Mouse (Mus musculus) spleen, postnatal 36 days (tissue): ENCODE results near the gene Txndc8.

ENCODE experiments used
- DNase-seq, 2 experiments: peaks; one replicate each; pipeline ENCODE4 v3.0.0; 2022; ENCODE audit warnings: low spot score in 2 of 2, mixed read lengths in 1 of 2

Txndc8 gene

GRCm38 (mm10) chr4:57956029-57956960, 52.6 kb downstream of the Txndc8 start, which contains the start of gene Txn1:
Gene Txn1 (minus strand): TSS chr4:57956411.
- DNase-seq = peak; percentile 94

DNA sequence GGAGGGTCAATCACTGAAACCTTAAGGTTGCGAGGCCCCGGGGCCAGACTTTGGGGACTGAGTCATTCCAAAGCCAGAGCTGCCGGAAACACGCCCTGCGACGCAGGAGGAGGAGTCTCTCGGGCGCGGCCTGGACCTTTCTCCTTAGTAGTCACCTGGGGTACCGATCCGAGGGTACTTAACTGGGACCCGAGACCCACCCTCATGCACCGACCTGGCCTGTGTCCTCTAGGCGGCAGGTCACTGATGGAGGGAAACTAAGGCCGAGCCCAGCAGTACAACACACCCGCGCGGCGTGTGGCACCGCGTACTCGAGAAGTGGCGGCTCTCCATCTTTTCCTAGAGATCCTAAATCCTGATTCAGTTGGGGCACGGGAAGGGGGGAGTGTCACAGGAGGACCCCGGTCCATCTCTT, 53.4 kb downstream of the Txndc8 start:
- peak; percentile 48 to 65 for DNase-seq

DNA sequence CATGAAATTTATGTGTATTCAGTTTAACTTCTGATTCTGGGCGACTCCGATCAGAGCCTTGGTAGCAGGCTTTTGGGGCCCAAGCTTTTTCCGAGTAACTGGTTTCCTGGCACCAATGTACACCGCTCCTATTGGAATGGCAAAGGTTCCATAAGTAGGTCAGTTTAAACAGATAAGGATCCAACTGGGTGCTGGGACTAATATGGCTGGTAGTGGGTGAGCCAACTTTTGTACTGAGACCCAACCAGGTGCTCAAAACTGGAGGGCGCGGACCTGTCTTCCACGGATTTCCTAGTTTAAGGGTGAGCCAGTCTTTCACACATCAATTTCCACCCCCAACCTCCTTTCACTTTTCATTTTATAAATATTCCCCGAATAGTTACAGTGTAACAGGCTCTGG, 53.9 kb downstream of the Txndc8 start:
- no peak for DNase-seq

DNA sequence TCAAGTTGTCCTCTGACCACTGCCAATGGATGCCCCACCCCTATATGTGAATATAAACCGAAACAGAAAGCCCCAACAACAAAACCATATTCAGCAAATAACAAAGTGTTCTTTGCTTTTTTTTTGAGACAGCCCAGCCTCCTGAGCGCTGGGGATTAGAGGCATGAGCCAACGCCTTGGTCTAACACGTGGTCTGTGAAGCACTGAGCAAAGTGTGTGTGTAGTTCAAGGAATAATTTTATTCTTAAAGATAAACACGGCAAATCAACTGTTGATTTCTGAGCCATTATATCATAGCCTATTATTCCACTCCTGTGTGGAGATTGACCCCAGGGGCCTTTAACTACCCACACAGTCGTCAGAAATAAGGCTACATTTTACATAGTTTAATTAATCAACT, 54.3 kb downstream of the Txndc8 start:
- no peak for DNase-seq

DNA sequence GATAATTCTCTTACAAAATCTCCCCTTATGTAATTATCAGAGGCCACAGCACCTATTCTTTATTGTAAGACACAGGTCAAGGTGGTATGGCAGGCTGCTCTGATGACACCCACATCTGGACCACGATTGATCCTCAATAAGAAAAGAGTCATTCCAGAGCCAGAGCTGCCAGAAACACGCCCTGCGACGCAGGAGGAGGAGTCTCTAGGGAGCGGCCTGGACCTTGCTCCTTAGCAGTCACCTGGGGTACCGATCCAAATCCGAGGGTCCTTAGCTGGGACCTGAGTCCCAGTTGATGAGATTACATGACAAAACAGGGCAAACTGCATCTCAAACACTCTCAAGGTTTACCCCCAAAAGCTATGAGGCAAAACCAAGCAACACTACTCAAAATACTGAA, 55.1 kb downstream of the Txndc8 start:
- no peak for DNase-seq

- DNase-seq = no peak
These were observed 56.0 kb downstream of the Txndc8 start for GRCm38 (mm10) chr4:57952891-57953290.

GRCm38 (mm10) chr4:57952416-57952815, 56.5 kb downstream of the Txndc8 start:
- no peak for DNase-seq

DNA sequence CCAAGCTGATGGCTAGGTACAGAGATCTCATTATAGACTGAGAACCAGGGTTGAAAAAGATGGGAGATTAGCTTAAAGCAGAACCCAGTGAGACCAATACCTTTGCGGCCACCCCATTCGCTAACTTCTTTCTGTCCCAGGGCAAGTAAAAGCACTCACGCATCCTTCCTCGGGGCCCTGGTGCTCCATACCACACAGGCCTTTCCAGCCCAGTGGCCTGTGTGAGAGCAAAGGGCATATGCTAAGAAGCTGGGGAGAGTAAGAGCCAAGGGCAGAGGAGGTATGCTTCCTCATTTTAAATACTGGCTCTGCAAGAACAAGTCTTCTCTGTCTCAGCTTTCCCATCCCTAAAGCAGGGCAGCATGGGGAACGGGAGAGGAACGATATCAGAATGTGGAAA, 59.1 kb downstream of the Txndc8 start:
- no peak for DNase-seq

DNA sequence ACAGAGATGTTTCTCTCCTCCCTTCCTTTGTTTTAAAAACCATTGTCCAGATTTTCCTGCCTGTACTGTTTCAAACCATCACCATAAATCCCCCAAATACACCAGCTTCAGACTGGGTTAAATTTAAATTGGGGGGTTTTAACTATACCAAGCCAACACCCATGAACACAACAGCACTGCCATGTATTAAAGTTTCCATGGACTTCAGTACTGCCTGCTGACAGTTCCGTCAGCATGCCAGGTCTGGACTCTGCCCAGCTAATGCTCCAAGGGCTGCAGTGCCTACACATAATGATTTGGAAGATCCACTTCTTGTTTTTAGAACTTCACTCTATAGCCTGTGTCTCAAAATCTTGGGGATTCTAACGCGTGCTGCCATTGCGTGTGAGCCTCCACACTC, 61.4 kb downstream of the Txndc8 start:
- DNase-seq = no peak

- no peak for DNase-seq
These were observed 61.9 kb downstream of the Txndc8 start for GRCm38 (mm10) chr4:57947036-57947435.

- DNase-seq = no peak
These were observed 66.0 kb downstream of the Txndc8 start for GRCm38 (mm10) chr4:57942892-57943291.

GRCm38 (mm10) chr4:57940631-57941030, 68.3 kb downstream of the Txndc8 start:
- no peak for DNase-seq

- DNase-seq = no peak
These were observed 71.6 kb downstream of the Txndc8 start for GRCm38 (mm10) chr4:57937292-57937691.

DNA sequence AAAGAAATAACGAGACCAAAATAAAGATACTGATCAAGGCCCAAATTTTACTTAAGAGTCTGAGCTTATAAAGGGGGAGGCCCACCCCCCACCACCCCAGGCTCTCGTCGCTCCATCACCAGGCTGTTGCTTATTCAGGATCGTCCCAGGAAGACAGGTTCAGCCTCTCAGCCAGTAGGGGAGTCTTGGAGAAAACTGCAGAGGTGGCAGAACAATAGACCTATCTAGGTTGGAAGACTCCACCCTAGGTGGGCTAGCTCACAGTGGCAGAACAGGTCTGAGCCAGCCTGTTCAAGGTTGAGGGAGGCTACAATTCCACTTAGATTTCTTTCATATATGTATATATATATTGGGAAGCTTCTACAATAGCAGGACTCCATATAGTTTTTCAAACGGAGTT, 74.7 kb downstream of the Txndc8 start:
- DNase-seq = no peak
